Mouse (Mus musculus) urinary bladder, postnatal 10 days (tissue): Measurements from ENCODE around the gene Ccdc184.

ENCODE experiments used
- DNase-seq: peaks from one replicate; pipeline ENCODE4 v3.0.0; 2022; ENCODE audit warnings: low spot score

Ccdc184 gene

GRCm38 (mm10) chr15:98166963-98167644, at the start of gene Ccdc184:
TSS of gene Ccdc184 (plus strand) at chr15:98167158.
- no peak for DNase-seq

DNA sequence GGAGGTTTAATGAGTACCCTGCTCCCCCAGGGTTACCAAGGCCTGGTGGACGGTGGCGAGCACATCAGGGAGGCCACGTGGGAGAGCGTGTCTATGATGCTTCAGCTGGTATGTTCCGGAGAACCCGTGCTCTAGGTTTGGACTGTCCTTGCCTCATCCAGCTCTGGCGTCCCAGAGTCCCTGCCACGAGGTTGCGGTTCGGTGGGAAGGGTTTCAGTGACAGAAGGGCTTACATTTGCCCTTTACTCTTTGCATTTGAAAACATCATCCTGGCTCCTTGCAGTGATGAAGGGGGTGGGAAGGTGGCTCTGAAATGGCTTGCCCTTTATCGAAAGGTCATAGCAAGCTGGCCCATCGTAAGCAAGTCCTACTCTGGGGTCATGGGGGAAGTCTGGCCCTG, 47.6 kb upstream of the Ccdc184 start:
- DNase-seq = no peak

GRCm38 (mm10) chr15:98120831-98121230, 46.1 kb upstream of the Ccdc184 start:
- no peak for DNase-seq

- no peak for DNase-seq
Observed at GRCm38 (mm10) chr15:98131001-98131400, 36.0 kb upstream of the Ccdc184 start.

DNA sequence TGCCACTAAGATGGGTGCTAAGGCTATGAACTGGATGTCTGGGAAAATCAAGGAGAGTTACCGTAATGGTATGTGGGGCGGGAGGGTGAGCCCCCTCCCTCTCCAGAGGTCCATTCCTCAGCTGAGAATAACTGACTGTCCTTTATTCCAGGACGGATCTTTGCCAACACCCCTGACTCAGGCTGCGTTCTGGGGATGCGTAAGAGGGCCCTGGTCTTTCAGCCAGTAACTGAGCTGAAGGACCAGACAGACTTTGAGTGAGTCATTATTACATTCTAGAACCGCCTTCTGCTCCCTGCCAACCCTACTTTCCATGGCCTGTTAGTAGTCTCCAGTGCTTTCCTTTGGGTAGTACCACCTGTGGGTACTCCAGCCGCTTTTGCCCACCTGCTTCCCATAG, 35.5 kb upstream of the Ccdc184 start:
- DNase-seq = no peak

DNA sequence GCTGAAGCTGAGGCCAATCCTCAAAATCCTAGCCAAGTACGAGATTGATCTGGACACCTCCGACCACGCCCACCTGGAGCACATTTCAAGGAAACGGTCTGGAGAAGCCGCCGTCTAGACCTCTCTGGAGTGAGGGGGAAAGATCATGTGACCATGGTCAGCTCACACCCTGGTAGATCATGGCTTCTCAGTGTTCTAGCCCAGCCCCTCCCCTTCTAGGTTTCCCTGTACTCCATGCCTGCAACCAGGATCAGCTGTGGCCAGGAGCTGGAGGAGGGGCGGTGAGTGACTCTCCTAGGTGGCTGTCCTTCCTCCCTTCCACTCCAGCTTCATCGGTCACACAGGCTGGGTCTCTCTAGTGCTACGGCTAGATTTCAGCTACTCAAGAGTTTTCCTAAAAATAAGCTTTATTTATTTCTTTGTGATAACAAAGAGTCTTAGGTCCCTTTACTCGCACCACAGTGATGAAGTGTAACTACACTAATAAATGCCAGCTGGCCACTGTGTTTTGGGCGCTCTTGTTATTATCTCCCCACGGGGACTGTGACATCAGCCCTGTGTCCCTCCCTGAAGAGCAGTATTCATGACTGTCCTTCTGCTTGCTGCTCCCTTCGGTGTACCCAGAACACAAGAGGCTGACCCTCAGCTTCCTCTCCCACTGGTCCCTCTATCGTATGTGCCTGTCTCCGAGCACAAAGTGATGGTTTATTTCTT, 34.9 kb upstream of the Ccdc184 start:
- DNase-seq = no peak

- no peak for DNase-seq
Observed at GRCm38 (mm10) chr15:98133471-98133870, 33.5 kb upstream of the Ccdc184 start.

- no peak for DNase-seq
Observed at GRCm38 (mm10) chr15:98134034-98134433, 32.9 kb upstream of the Ccdc184 start.

DNA sequence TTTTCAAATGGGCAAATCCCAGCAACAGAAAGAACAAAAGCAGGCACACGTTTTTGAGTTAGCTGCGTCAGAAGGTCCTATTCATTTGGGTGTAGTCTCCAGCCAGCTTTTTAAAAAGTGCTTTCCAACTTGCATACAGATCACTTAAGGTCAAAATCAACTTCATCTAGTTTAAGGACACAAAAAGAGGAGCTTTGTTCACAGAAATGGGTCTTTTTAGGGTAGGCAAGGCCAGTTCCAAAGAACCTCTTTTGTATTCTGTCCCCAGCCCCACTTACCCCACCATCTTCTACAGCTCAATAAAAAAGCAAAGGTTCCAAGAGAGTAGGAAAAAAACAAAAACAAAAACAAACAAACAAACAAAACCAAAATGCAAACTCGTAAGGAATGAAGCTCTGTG, 32.3 kb upstream of the Ccdc184 start:
- no peak for DNase-seq

DNA sequence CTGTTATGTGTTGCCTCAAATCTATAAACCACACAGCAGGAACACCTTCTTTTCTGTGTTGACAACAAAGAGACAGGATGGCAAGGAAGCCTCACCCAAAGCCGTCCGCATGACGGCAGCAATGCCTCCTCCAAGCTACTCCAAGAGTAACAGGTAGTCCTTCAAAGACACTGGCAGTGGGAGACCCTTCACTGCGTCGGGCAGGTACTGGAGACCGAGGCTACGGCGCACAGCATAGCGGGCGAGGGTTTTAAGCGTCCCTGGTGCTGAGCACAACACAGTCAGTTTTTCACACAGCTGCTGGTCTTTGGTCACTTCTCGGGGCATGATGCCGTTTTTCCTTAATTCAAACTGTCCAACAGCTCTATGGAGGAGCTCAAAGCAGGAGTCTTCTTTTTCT, 31.3 kb upstream of the Ccdc184 start:
- DNase-seq = no peak

DNA sequence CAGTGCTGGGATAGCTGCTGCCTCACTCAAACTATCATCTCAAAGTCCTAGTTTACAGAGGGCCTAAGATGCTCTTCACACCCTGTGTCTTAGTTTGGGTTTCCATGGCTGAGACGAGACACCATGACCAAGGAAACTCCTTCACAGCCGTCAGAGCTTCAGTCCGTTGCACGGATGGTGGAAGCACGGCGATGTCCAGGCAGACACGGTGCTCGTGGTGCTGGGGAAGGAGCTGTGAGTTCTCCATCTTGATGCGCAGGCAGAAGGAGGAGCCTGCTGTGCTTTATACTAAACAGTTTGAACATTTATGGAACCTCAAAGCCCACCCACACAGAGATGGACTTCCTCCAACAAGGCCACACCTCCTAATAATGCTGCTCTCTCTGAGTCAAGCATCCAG, 30.1 kb upstream of the Ccdc184 start:
- no peak for DNase-seq

- no peak for DNase-seq
Observed at GRCm38 (mm10) chr15:98139763-98140162, 27.2 kb upstream of the Ccdc184 start.

- no peak for DNase-seq
Observed at GRCm38 (mm10) chr15:98140809-98141208, 26.1 kb upstream of the Ccdc184 start.

GRCm38 (mm10) chr15:98142515-98142914, 24.4 kb upstream of the Ccdc184 start:
- DNase-seq = no peak

DNA sequence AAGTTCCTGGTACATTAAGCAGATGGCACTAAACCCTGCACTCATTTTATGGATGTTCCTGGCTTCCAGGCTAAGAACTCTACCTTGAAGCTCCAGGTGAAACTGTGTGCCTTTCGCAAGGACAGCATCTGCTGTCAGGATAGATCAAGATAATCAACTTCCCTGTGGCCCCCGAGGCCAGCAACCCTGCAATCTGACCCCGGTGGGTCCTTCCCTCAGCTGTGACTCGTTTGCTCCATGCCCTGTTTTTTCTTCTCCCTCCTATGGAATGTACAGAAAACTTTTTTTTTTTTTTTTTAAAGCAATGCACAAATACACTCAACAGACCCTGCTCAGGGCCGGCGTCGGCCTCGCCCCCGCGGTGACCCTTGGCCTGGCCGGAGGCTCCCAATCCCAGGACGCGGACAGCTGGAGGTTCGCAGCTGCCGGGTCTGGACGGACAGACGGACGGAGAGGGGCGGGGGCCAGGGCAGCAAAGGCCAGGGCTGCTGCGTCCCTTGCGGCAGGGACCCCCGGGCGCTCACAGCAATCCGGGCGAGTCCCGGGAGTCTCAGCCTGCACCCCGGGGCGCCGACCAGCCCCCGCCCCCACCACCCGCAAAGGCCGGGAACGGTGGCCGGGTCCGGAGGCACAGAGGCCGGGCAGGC, 22.0 kb upstream of the Ccdc184 start:
- no peak for DNase-seq

GRCm38 (mm10) chr15:98145559-98146181, 21.3 kb upstream of the Ccdc184 start:
- peak; percentile 68 for DNase-seq

GRCm38 (mm10) chr15:98148356-98148755, 18.6 kb upstream of the Ccdc184 start:
- no peak for DNase-seq

DNA sequence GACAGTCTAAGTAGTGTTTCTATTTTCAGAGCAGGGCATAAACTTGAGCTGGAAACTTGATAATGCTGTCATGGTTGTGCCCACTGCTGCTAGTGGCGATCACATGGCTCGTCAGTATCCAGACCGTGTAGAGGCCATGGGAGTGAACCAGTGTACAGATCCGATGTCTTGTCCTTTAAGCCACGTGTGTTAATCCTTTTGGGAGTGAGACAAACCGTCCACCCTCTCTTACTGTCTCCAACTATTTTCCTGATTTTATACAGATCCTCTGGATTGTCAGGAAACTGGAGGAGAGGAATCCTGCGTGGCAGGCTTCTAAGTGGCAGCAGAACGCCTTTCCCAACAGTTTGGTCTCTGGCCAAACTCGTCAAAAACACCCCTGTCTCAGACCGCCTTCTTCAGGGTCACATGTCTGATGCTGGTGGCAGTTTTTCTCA, 17.8 kb upstream of the Ccdc184 start:
- DNase-seq = no peak

DNA sequence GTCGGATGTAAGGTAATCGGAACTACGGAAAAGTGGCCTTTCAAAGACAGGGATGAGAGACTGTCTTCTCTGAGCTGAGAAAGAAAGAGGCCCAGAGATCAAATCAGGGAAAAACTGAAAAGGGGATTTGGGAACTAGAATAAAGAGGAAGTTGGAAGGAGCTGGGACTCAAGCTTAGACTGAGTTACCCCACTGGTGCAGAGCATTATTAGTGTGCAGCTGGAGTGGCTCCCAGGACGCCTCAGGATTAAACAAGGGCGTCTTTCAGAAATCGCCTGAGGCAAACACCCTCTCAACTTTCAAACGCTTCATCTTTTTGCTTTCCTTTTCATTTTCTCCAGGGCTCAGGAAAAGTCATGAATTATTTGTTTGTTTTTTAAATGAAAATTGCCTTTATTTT, 14.0 kb upstream of the Ccdc184 start:
- DNase-seq = no peak

- DNase-seq = no peak
Observed at GRCm38 (mm10) chr15:98153625-98154024, 13.3 kb upstream of the Ccdc184 start.

- DNase-seq = no peak
Observed at GRCm38 (mm10) chr15:98154146-98154545, 12.8 kb upstream of the Ccdc184 start.

- DNase-seq = no peak
Observed at GRCm38 (mm10) chr15:98154631-98155030, 12.3 kb upstream of the Ccdc184 start.

- no peak for DNase-seq
Observed at GRCm38 (mm10) chr15:98155272-98155671, 11.7 kb upstream of the Ccdc184 start.
